Mouse (Mus musculus) mouse embryonic stem cell (cell line): ENCODE data around the gene Mgat4a.
"Not testable (repeated sequence)": the region's sequence is repeated elsewhere in the genome, so short reads cannot be mapped to it uniquely, and the experiment has no call there.

Experiments
- in situ Hi-C, 2 experiments: fragments of 300-500 bp; cut with MboI; formaldehyde crosslinking; loops; 1 replicate in 1 of 2; 3 replicates in 1 of 2; pipeline ENCODE4 v1.14.3; 2019 to 2020; ENCODE audit warnings: low sequenced_read_pairs in 2 of 2, low pct_unique_long_range_greater_than_20kb in 1 of 2, mixed read lengths in 1 of 2; ENCODE audit not compliant: unreplicated experiment in 1 of 2

The Mgat4a gene

GRCm38 (mm10) chr1:37539968-37540809 is 627 bp downstream of the Mgat4a start:
- in situ Hi-C loops = no loop called here

GRCm38 (mm10) chr1:37534532-37535108 is 6.2 kb downstream of the Mgat4a start:
- in situ Hi-C loops = no loop called here

- in situ Hi-C loops = no loop called here
Observed at GRCm38 (mm10) chr1:37533181-37533580, 7.6 kb downstream of the Mgat4a start.

- in situ Hi-C loops = no loop called here
Observed at GRCm38 (mm10) chr1:37532533-37532840, 8.3 kb downstream of the Mgat4a start.

- in situ Hi-C loops = no loop called here
Observed at GRCm38 (mm10) chr1:37531654-37532532, 8.9 kb downstream of the Mgat4a start.

GRCm38 (mm10) chr1:37530061-37530460 is 10.8 kb downstream of the Mgat4a start:
- in situ Hi-C loops = no loop called here

GRCm38 (mm10) chr1:37526257-37526656 is 14.6 kb downstream of the Mgat4a start:
- in situ Hi-C loops = no loop called here

GRCm38 (mm10) chr1:37524669-37525068 is 16.1 kb downstream of the Mgat4a start:
- in situ Hi-C loops = no loop called here

GRCm38 (mm10) chr1:37524122-37524521 is 16.7 kb downstream of the Mgat4a start:
- in situ Hi-C loops = not testable (repeated sequence)

- in situ Hi-C loops = not testable (repeated sequence)
Observed at GRCm38 (mm10) chr1:37523548-37523947, 17.3 kb downstream of the Mgat4a start.

- in situ Hi-C loops = no loop called here
Observed at GRCm38 (mm10) chr1:37522101-37522500, 18.7 kb downstream of the Mgat4a start.

GRCm38 (mm10) chr1:37518791-37519190 is 22.0 kb downstream of the Mgat4a start:
- in situ Hi-C loops = no loop called here

GRCm38 (mm10) chr1:37518124-37518720 is 22.6 kb downstream of the Mgat4a start:
- in situ Hi-C loops = no loop called here

GRCm38 (mm10) chr1:37512961-37513431 is 27.8 kb downstream of the Mgat4a start:
- in situ Hi-C loops = no loop called here

- in situ Hi-C loops = no loop called here
Observed at GRCm38 (mm10) chr1:37512109-37512640, 28.6 kb downstream of the Mgat4a start.

GRCm38 (mm10) chr1:37510193-37510592 is 30.6 kb downstream of the Mgat4a start:
- in situ Hi-C loops = no loop called here

GRCm38 (mm10) chr1:37509437-37509836 is 31.4 kb downstream of the Mgat4a start:
- in situ Hi-C loops = no loop called here

- in situ Hi-C loops = no loop called here
Observed at GRCm38 (mm10) chr1:37505348-37505730, 35.5 kb downstream of the Mgat4a start.
